Mouse (Mus musculus): Measurements from ENCODE around the gene Arf6. TPM values are rescaled to one million over a fixed set of nuclear protein-coding genes. Genes with fewer than 3 reads are reported as not detected.

Gene Arf6
- polyA plus RNA-seq, 1 experiment from 2014 or later: 73.7 TPM

DNA sequence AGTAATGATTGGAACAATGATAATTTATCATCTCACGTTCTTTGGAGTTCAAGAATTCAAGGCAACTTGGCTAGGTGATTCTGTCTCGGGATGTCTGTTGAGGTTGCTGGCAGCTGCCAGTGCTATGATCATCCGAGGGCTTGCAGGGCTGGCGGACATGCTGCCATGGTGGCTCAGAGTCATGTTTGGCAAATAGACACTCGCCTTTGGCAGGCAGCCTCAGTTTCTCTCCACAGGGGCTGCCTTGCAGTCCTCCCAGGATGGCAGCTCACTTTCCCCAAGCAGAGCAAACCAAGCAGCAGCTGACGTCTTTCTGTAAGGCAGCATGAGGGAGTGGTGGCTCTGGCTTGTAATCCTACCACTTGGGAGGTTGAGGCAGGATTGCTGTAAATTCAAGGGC lies 22.5 kb downstream of the Arf6 start:
- Histone ChIP-seq H3K27ac (no peak overlapping the region), H3K9ac (no peak overlapping the region), H3K4me3 (no peak overlapping the region), H3K4me2 (no peak overlapping the region), H3K9me3 (no peaks in the 10 kb centered on the region), H3K4me1 (no peaks in the 10 kb centered on the region), H3K27me3 (no peaks in the 10 kb centered on the region), H3K36me3 (no peaks in the 10 kb centered on the region)
- 78% methylated on average over 6 of the region's 6 CpGs for WGBS
- ATAC-seq (ENCODE audit: insufficient number of reproducible peaks, low FRiP score, low TSS enrichment, low read depth): no peak

DNA sequence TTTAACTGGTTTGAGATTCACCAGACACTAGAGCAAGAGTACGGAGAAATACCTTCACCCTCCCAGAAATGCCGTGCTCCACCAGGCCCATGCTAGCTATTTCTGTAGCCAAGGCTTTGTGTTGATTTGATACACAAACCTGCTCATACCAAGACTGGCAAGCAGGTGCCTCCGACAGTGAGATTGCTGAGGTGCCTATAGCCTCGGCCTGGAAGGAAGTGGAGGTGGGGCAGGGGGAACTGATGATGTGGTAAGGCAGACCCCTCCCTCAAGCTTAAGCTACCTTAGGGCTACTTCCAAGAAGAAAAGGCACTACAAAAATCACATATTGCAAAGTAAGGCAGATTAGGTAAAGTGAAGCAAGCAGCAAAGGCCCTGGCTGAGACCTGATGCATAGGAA lies 28.4 kb downstream of the Arf6 start:
- Histone ChIP-seq H3K9me3 (no peaks in the 10 kb centered on the region), H3K4me1 (peaks cover 6% of the 10 kb centered on the region; the same call in 1 of the 2 replicates), H3K4me3 (no peak overlapping the region), H3K4me2 (no peak overlapping the region), H3K36me3 (no peaks in the 10 kb centered on the region), H3K9ac (no peak overlapping the region), H3K27ac (no peak overlapping the region), H3K27me3 (no peaks in the 10 kb centered on the region)
- ATAC-seq (ENCODE audit: insufficient number of reproducible peaks, low FRiP score, low TSS enrichment, low read depth): no peak
- WGBS: 75% methylated on average over 4 of the region's 4 CpGs

DNA sequence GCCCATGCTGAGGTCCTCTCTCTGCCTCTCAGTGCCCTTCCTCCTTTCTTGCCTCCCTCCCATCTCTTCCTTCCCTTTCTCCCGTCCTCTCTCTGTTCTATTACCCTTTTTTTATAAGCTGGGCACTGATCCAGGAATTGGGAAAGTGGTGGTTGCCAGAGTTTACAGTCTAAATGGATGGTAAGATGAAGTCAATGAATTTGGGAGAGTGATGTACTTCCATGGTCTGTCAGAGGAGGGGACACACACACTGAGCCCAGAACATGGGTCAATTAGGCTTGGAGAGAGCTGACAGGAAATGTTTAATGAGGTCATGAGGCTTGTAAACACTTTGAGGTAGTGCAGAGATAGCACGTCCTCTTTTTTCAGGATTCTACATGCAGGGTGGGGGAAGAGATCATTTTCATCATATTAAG lies 28.9 kb downstream of the Arf6 start:
- no peaks in the 10 kb centered on the region for H3K9me3 ChIP-seq
- H3K4me2 ChIP-seq: no peak overlapping the region
- H3K4me1 ChIP-seq: peaks cover 6% of the 10 kb centered on the region; the same call in 1 of the 2 replicates
- ATAC-seq (ENCODE audit: insufficient number of reproducible peaks, low FRiP score, low TSS enrichment, low read depth): no peak
- H3K4me3 ChIP-seq: no peak overlapping the region
- no peaks in the 10 kb centered on the region for H3K27me3 ChIP-seq
- no peak overlapping the region for H3K27ac ChIP-seq
- H3K9ac ChIP-seq: no peak overlapping the region
- H3K36me3 ChIP-seq: no peaks in the 10 kb centered on the region
- 8% methylated on average over 2 of the region's 2 CpGs for WGBS

DNA sequence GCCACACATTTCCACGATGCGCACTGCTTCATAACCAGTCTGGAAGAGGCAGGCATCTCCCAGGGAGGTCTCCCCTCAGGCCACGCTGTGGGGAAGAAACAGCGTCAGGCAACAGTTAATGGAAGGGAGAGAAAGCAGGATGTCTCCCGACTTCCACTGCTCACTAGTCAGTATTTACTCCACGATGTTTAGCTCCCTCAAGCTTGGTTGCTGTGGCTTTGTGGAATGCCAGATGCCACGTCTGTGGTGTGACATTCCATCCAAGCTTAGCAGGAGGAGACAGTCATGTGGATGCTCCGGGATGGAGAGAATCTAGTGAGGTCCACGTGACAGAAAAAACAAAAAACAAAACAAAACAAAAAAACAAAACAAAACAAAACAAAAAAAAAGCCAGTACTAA lies 30.1 kb downstream of the Arf6 start:
- H3K4me2 ChIP-seq: no peak overlapping the region
- H3K36me3 ChIP-seq: no peaks in the 10 kb centered on the region
- peaks cover 6% of the 10 kb centered on the region; the same call in 1 of the 2 replicates for H3K4me1 ChIP-seq
- no peak overlapping the region for H3K9ac ChIP-seq
- H3K9me3 ChIP-seq: no peaks in the 10 kb centered on the region
- WGBS: 36% methylated on average over 9 of the region's 9 CpGs
- no peak for ATAC-seq (ENCODE audit: insufficient number of reproducible peaks, low FRiP score, low TSS enrichment, low read depth)
- H3K27me3 ChIP-seq: no peaks in the 10 kb centered on the region
- no peak overlapping the region for H3K27ac ChIP-seq
- H3K4me3 ChIP-seq: no peak overlapping the region

DNA sequence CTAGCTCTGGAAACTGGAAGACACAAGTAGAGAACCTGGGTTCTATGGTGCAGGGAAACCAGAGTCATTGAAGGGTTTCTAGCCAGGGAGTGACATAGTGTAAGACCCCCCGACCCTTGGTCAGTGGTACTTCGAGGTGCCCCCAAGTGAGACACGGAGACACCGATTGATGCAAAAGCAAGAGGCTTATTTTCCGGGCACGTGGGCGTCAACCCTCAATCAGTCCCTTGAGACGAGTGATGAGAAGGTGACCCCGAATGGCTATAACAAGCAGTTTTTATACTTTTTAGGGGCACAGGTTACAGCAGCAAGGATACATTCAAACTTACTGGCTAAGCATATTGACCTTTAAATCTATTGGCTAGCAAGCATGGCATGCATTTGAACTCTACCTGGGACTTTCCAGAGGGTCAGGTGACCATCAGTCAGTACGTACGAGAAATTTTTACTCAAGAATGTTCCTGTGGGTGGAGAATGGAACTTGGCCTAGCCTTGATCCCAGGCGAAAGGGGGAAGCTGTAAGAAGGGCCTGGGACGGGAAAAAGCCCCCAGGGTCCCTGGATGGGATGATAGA lies 30.7 kb downstream of the Arf6 start:
- no peak for ATAC-seq (ENCODE audit: insufficient number of reproducible peaks, low FRiP score, low TSS enrichment, low read depth)
- H3K4me3 ChIP-seq: no peak overlapping the region
- WGBS: 85% methylated on average over 13 of the region's 13 CpGs

DNA sequence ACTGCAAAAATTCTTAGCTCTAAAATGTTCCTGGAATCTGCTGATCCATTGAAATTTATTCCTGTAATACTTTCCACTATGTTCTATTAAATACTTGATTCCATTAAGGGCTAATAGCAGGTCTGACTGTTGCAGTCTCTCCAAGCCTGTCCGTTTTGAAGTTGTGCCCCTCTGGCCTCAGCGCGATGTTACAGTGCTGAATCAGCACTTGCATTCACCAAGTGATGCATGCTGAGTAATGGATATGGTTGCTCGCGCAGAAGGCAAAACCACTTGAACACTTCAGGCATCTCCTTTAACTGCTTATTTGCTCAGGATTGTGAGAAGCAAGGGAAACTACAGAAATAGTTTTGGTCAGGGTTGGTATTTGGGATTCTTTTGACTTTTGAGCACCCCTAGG lies 38.8 kb downstream of the Arf6 start:
- Histone ChIP-seq H3K9me3 (no peaks in the 10 kb centered on the region), H3K27me3 (no peaks in the 10 kb centered on the region), H3K9ac (no peak overlapping the region), H3K4me1 (no peaks in the 10 kb centered on the region), H3K4me2 (no peak overlapping the region), H3K36me3 (no peaks in the 10 kb centered on the region), H3K27ac (0 out of 2 replicates have a peak overlapping the region, but pooled peaks have one; percentile 7), H3K4me3 (no peak overlapping the region)
- ATAC-seq (ENCODE audit: insufficient number of reproducible peaks, low FRiP score, low TSS enrichment, low read depth): no peak
- WGBS: 54% methylated on average over 5 of the region's 5 CpGs

More for the DNA sequence above, 30.7 kb downstream of the Arf6 start:
- no peak overlapping the region for H3K9ac ChIP-seq
- H3K4me1 ChIP-seq: peaks cover 6% of the 10 kb centered on the region; the same call in 1 of the 2 replicates
- H3K27ac ChIP-seq: no peak overlapping the region
- no peaks in the 10 kb centered on the region for H3K9me3 ChIP-seq
- no peak overlapping the region for H3K4me2 ChIP-seq
- no peaks in the 10 kb centered on the region for H3K27me3 ChIP-seq
- H3K36me3 ChIP-seq: no peaks in the 10 kb centered on the region

DNA sequence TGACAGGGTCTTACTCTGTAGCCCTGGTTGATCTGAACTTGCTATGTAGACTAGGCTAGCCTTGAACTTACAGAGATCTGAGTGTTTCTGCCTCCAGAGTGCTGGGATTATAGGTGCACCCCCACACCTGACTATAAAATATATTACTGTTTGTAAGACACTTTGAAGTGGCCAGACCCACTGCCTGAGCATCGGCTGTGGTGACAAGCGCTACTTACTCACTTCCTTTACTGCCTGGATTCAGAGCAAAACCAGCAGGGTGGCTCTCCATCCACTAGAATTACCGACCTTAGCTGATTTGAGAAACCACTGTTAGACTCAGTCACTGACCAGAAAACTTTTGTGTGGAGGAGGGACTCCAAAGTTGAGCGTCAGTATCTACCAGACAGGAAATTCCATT lies 40.0 kb downstream of the Arf6 start:
- ATAC-seq (ENCODE audit: insufficient number of reproducible peaks, low FRiP score, low TSS enrichment, low read depth): no peak
- H3K9ac ChIP-seq: no peak overlapping the region

DNA sequence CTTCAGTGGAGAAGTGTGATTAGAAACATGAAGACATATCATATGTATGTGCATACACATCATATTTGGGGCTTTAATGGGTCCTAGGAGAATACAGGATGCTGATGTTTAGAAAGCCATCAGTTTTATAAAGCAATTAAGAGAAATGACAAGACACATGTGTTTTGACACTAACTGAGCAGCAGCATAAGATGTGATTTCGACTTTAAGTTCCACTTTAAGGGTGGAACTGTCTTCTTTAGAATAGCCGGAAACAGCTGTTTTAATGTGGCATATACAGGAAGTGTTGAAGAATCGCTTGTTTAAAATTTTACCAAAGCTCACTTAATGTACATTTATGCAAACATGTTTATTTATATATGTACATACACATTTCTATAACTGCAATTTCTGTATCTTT lies 41.4 kb downstream of the Arf6 start:
- H3K36me3 ChIP-seq: no peaks in the 10 kb centered on the region
- no peak for ATAC-seq (ENCODE audit: insufficient number of reproducible peaks, low FRiP score, low TSS enrichment, low read depth)
- no peak overlapping the region for H3K27ac ChIP-seq
- H3K4me1 ChIP-seq: 0 out of 2 replicates have a peak, but pooled peaks cover 6% of the 10 kb centered on the region
- no peaks in the 10 kb centered on the region for H3K27me3 ChIP-seq
- 73% methylated on average over 3 of the region's 3 CpGs for WGBS
- no peak overlapping the region for H3K4me2 ChIP-seq
- H3K9me3 ChIP-seq: no peaks in the 10 kb centered on the region
- no peak overlapping the region for H3K9ac ChIP-seq
- H3K4me3 ChIP-seq: no peak overlapping the region

More for the DNA sequence above, 40.0 kb downstream of the Arf6 start:
- WGBS: 33% methylated on average over 4 of the region's 4 CpGs
- Histone ChIP-seq H3K4me2 (no peak overlapping the region), H3K27ac (no peak overlapping the region), H3K4me1 (no peaks in the 10 kb centered on the region), H3K4me3 (no peak overlapping the region), H3K27me3 (no peaks in the 10 kb centered on the region), H3K36me3 (no peaks in the 10 kb centered on the region), H3K9me3 (no peaks in the 10 kb centered on the region)

DNA sequence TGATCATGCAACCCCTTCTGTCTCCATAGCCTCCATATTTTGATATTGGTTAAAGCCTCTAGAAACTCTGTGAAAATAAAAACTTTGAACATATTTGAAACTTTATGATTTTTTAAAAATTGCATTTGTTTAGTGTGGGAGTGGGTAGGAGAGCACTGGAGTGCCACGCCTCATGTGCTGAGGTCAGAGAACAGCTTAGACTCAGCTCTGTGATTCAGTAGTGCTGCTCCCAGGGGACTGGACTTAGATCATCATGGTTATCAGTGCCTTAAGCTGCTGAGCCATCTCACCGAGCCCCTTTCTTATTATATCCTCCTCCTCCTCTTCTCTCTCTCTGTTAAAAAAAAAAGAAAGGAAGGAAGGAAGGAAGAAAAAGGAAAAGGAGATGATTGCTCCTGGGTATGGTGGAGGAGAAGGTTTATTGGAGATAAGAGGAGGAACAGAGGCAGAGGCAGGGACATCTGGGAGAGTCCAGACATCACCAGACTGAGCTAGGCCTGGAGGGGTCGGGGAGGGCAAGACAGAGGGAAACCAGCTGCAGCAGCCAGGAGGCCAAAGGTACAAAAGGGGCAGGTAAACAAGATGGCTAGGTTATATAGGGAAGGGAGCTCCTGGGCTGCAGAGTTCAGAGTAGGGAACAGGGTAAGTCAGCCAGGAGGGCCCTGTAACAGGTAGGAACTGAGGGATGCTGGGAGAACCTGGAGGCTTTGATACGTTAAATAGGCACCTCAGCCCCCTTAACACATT lies 43.0 kb downstream of the Arf6 start:
- H3K4me1 ChIP-seq: 0 out of 2 replicates have a peak, but pooled peaks cover 6% of the 10 kb centered on the region
- 69% methylated on average over 4 of the region's 4 CpGs for WGBS
- no peaks in the 10 kb centered on the region for H3K36me3 ChIP-seq
- no peak overlapping the region for H3K27ac ChIP-seq
- no peaks in the 10 kb centered on the region for H3K9me3 ChIP-seq
- ATAC-seq (ENCODE audit: insufficient number of reproducible peaks, low FRiP score, low TSS enrichment, low read depth): no peak
- H3K4me2 ChIP-seq: no peak overlapping the region
- no peak overlapping the region for H3K9ac ChIP-seq
- no peak overlapping the region for H3K4me3 ChIP-seq
- H3K27me3 ChIP-seq: no peaks in the 10 kb centered on the region

DNA sequence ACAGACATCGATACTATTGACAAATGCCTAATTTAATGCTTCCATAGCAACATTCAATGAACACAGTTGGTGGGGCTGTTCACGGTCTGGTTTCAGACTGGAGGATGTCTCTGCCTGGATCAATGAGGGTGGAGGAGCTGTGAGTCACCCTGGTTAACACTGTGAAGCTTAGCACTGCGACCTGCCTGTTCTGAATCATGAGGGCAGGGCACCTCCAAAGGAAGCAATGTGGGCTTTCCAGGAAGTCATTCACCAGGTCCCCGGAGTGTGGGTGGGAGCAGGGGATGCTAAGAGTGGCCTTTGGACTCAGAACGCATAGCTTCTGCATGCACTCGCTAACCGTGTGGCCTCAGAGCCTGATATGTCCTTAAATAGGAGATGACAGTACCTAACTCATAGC lies 44.8 kb downstream of the Arf6 start:
- no peak overlapping the region for H3K9ac ChIP-seq
- ATAC-seq (ENCODE audit: insufficient number of reproducible peaks, low FRiP score, low TSS enrichment, low read depth): no peak
- H3K27ac ChIP-seq: no peak overlapping the region
- no peaks in the 10 kb centered on the region for H3K9me3 ChIP-seq
- no peaks in the 10 kb centered on the region for H3K36me3 ChIP-seq
- H3K27me3 ChIP-seq: no peaks in the 10 kb centered on the region
- 0 out of 2 replicates have a peak, but pooled peaks cover 6% of the 10 kb centered on the region for H3K4me1 ChIP-seq
- H3K4me3 ChIP-seq: no peak overlapping the region
- 75% methylated on average over 7 of the region's 7 CpGs for WGBS
- no peak overlapping the region for H3K4me2 ChIP-seq

DNA sequence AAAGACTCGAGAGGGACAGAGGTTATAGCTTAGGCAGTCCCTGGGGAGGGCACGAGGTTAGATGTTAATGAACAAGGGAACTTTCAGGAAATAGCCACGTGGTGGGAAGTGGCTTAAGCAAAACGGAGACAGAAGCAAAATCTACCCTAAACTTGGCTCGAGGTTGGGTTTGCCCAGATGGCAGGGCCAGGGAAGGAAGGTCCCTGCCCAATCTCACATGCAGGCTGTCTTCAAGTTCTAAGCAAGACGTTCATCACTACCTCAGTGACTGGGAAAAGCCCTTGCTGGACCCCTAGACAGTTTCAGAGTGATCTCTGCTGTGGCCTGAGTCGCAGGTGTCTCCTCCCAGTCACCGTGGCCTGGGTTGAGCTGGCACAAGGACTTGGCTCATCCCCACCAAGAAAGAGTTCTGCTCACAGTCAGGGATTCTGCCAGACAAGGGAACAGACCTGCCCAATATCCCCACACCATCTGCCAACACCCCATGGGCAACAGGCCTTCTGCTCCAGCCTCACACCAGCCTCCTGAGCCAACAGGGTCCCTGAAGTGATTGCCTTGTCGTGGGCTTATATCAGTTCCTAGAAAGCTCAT lies 45.8 kb downstream of the Arf6 start:
- 47% methylated on average over 9 of the region's 9 CpGs for WGBS
- no peak for ATAC-seq (ENCODE audit: insufficient number of reproducible peaks, low FRiP score, low TSS enrichment, low read depth)

DNA sequence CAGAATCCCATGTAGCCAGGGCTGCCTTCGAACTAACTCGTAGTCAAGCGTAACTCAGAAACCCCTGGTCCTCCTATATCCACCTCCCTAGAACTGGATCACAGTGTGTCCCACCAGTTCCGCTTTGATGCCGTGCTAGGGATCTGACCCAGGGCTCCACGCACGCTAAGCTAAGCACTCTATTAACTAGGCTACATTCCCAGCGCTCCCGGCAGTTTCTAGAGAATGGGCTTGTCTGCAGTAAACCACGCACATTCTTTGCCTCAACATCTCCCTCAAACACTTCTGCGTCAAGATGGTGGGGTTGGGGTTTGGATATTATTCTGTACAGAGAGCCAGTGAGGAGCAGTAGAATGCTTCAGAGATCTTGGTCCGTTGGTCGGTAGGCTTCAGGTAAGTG lies 46.7 kb downstream of the Arf6 start:
- ATAC-seq (ENCODE audit: insufficient number of reproducible peaks, low FRiP score, low TSS enrichment, low read depth): no peak
- Histone ChIP-seq H3K27ac (no peak overlapping the region), H3K4me3 (no peak overlapping the region), H3K4me2 (no peak overlapping the region), H3K27me3 (no peaks in the 10 kb centered on the region), H3K36me3 (no peaks in the 10 kb centered on the region), H3K9ac (no peak overlapping the region), H3K9me3 (no peaks in the 10 kb centered on the region; the same call in 1 of the 2 replicates), H3K4me1 (peaks cover 12% of the 10 kb centered on the region; the same call in 1 of the 2 replicates)
- WGBS: 85% methylated on average over 13 of the region's 13 CpGs

More for the DNA sequence above, 45.8 kb downstream of the Arf6 start:
- H3K36me3 ChIP-seq: no peaks in the 10 kb centered on the region
- no peaks in the 10 kb centered on the region for H3K27me3 ChIP-seq
- no peak overlapping the region for H3K4me2 ChIP-seq
- no peak overlapping the region for H3K27ac ChIP-seq
- H3K9ac ChIP-seq: no peak overlapping the region
- no peak overlapping the region for H3K4me3 ChIP-seq
- no peaks in the 10 kb centered on the region; the same call in 1 of the 2 replicates for H3K9me3 ChIP-seq
- H3K4me1 ChIP-seq: peaks cover 7% of the 10 kb centered on the region; the same call in 1 of the 2 replicates
